Mouse (Mus musculus) forebrain, embryonic 10.5 days (tissue): ENCODE results near the gene Hoxd10. TPM values are rescaled to one million over a fixed set of nuclear protein-coding genes. Genes with fewer than 3 reads are reported as not detected.

Source experiments
- DNase-seq: peaks from one replicate; pipeline ENCODE4 v3.0.0-alpha.2; 2017; ENCODE audit warnings: low spot score; ENCODE audit errors: extremely low spot score
- H3K27ac ChIP-seq: fragments of 300-500 bp; sonication (generic); 2 replicates; pipeline ENCODE4 v1.5.1; 2016; ENCODE audit warnings: mild to moderate bottlenecking
- H3K27me3 ChIP-seq: fragments of 300-500 bp; sonication (generic); 2 replicates; pipeline ENCODE4 v1.6.1; 2016; ENCODE audit warnings: mild to moderate bottlenecking; ENCODE audit not compliant: poor library complexity, severe bottlenecking
- H3K36me3 ChIP-seq: fragments of 300-500 bp; sonication (generic); replicated peaks from 2 replicates; pipeline ENCODE4 v1.6.1; 2016; ENCODE audit warnings: mild to moderate bottlenecking, moderate library complexity
- H3K4me1 ChIP-seq: fragments of 300-500 bp; sonication (generic); 2 replicates; pipeline ENCODE4 v1.6.1; 2016
- H3K4me3 ChIP-seq: fragments of 300-500 bp; sonication (generic); 2 replicates; pipeline ENCODE4 v1.5.1; 2016; ENCODE audit warnings: mild to moderate bottlenecking, moderate library complexity
- H3K9me3 ChIP-seq: fragments of 300-500 bp; sonication (generic); 2 replicates; pipeline ENCODE4 v1.6.1; 2016; ENCODE audit warnings: mild to moderate bottlenecking, moderate library complexity
- WGBS: fragments of 180-500 bp; shearing (Covaris S2); methylation state at CpG from one replicate; pipeline ENCODE4 v1.1.7; 2016; 5-methylcytosine and 5-hydroxymethylcytosine counted together
- polyA plus RNA-seq: library from polyadenylated mRNA; unstranded; fragments of >200 nt; fragmentation: Nextera tagmentation; extraction: Ambion mirVana; gene quantifications from 2 replicates; pipeline ENCODE4 v1.2.1, GENCODE M21; 2016

The Hoxd10 gene
- polyA plus RNA-seq, 1 experiment from 2014 or later, result not detected

GRCm38 (mm10) chr2:74731799-74732512, 40.2 kb downstream of the Hoxd10 start:
- Histone ChIP-seq H3K27ac (no peak overlapping the region), H3K9me3 (no peaks in the 10 kb centered on the region), H3K36me3 (no peaks in the 10 kb centered on the region), H3K4me1 (peaks cover 14% of the 10 kb centered on the region), H3K4me3 (no peak overlapping the region), H3K27me3 (peaks cover 100% of the 10 kb centered on the region)
- WGBS, result 4% methylated on average over 9 of the region's 9 CpGs
- peak; percentile 37 for DNase-seq

GRCm38 (mm10) chr2:74732513-74733316, 41.0 kb downstream of the Hoxd10 start:
- Histone ChIP-seq H3K4me3 (no peak overlapping the region), H3K36me3 (no peaks in the 10 kb centered on the region), H3K27me3 (peaks cover 100% of the 10 kb centered on the region), H3K9me3 (no peaks in the 10 kb centered on the region), H3K27ac (no peak overlapping the region), H3K4me1 (peaks cover 7% of the 10 kb centered on the region)
- under 1% methylated on average over 52 of the region's 52 CpGs for WGBS
- peak; percentile 43 for DNase-seq

- no peak overlapping the region for H3K4me3 ChIP-seq
These were observed 41.6 kb downstream of the Hoxd10 start for GRCm38 (mm10) chr2:74733317-74733661.

DNA sequence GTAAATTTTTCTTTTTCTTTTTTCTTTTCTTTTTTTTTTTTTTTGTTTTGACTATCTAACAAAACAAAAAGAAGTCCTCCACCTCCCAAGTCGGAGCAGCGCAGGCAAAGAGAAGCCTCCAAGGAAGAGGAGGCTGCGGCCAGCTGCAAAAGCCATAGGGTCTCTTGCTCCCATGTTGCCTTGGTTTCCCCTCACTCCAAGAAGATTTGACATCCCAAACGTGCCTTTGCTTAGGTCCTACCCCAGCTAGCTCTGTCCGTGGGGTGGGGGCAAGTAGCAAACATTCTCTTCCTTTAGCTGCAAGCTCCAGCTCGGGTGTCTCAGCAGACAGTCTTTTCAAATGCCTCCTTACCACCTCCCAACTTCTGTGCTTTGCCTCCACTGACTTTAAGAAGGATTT, 42.0 kb downstream of the Hoxd10 start:
- peak; percentile 34 for DNase-seq
- Histone ChIP-seq H3K27me3 (peaks cover 100% of the 10 kb centered on the region), H3K4me3 (no peak overlapping the region), H3K36me3 (no peaks in the 10 kb centered on the region), H3K4me1 (peaks cover 7% of the 10 kb centered on the region), H3K27ac (no peak overlapping the region), H3K9me3 (no peaks in the 10 kb centered on the region)
- WGBS, result 1% methylated on average over 6 of the region's 6 CpGs

More at GRCm38 (mm10) chr2:74733317-74733661, 41.6 kb downstream of the Hoxd10 start:
- DNase-seq, result no peak
- H3K4me1 ChIP-seq, result peaks cover 7% of the 10 kb centered on the region
- no peak overlapping the region for H3K27ac ChIP-seq
- H3K36me3 ChIP-seq, result no peaks in the 10 kb centered on the region
- WGBS, result 0% methylated on average over 16 of the region's 16 CpGs
- H3K27me3 ChIP-seq, result peaks cover 100% of the 10 kb centered on the region
- no peaks in the 10 kb centered on the region for H3K9me3 ChIP-seq

DNA sequence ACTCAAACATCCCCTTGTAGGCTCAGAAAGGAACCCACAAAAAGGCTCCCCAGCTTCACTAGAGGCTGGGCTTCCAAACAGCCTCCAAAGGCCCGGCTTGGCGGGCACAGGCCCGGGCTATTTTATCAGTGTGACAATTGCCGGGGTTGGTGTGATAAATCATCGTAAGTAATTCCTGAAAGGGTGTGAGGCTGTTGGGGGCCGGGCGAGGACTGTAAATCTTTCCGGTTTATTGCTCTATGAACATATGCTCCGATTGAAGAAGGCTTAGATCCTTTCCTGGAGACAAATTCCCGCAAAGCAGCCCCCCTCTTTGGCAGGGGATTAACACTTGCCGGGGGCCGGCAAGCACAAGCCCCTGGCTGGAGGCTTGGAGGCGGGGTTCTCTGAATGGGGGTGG, 42.7 kb downstream of the Hoxd10 start:
- H3K4me3 ChIP-seq, result no peak overlapping the region
- DNase-seq, result no peak

GRCm38 (mm10) chr2:74734996-74735811, 43.5 kb downstream of the Hoxd10 start:
- H3K9me3 ChIP-seq, result no peaks in the 10 kb centered on the region
- no peak overlapping the region for H3K4me3 ChIP-seq
- no peaks in the 10 kb centered on the region for H3K36me3 ChIP-seq
- under 1% methylated on average over 27 of the region's 27 CpGs for WGBS
- no peak overlapping the region for H3K27ac ChIP-seq
- peaks cover 8% of the 10 kb centered on the region for H3K4me1 ChIP-seq
- DNase-seq, result peak; percentile 60
- H3K27me3 ChIP-seq, result peaks cover 100% of the 10 kb centered on the region

More for the DNA sequence above, 42.7 kb downstream of the Hoxd10 start:
- peaks cover 100% of the 10 kb centered on the region for H3K27me3 ChIP-seq
- no peaks in the 10 kb centered on the region for H3K36me3 ChIP-seq
- WGBS, result 1% methylated on average over 13 of the region's 13 CpGs
- H3K9me3 ChIP-seq, result no peaks in the 10 kb centered on the region
- H3K4me1 ChIP-seq, result peaks cover 7% of the 10 kb centered on the region
- no peak overlapping the region for H3K27ac ChIP-seq

DNA sequence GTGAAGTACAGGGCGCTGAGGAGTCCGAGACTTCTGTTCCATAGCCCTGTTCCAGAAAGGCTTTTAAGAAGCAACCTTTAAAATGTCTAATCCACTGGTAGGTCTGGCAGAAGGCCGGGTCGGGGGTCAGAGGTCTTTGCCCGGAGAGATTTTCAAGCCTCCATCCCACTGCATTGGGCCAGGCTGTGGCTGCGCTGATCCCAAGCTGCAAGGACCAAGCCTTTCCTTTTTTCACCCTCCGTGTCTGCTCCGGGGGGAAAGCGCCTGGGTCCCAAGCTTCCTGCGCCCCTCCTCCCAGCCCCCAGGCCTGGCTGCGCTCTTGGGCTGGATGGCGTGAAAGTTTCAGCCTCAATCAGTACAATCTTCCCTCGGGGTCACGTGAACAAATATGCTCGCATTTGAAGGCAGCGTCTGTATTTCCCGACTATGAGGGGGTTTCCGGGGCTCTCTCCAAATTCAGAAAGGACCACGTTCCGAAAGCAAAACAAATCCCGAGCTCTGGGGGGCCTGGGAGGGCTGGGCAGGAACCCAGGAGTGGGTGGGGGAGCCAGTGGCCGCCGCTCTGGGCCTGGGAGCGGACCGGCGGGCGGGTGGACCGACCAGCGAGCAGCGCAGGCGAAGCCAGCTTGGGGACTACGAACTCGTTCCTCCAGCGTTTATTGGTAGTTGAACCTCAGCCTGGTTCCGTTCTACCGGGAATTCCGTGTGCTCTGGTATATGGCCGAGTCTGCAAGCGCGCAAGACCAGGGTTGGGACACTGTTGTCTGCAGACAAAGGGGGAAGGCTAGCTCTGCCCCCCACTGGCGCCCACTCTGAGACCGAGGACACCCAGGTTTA, 44.3 kb downstream of the Hoxd10 start:
- Histone ChIP-seq H3K4me3 (no peak overlapping the region; the same call in 1 of the 2 replicates), H3K4me1 (peaks cover 11% of the 10 kb centered on the region), H3K9me3 (no peaks in the 10 kb centered on the region), H3K27me3 (peaks cover 100% of the 10 kb centered on the region), H3K36me3 (no peaks in the 10 kb centered on the region), H3K27ac (no peak overlapping the region)
- under 1% methylated on average over 42 of the region's 42 CpGs for WGBS
- DNase-seq, result peak; percentile 65

GRCm38 (mm10) chr2:74736688-74737577, 45.2 kb downstream of the Hoxd10 start:
- 2% methylated on average over 15 of the region's 15 CpGs for WGBS
- no peaks in the 10 kb centered on the region for H3K9me3 ChIP-seq
- H3K27me3 ChIP-seq, result peaks cover 100% of the 10 kb centered on the region
- H3K36me3 ChIP-seq, result no peaks in the 10 kb centered on the region
- DNase-seq, result peak; percentile 33
- no peak overlapping the region for H3K4me3 ChIP-seq
- peaks cover 11% of the 10 kb centered on the region for H3K4me1 ChIP-seq
- no peak overlapping the region for H3K27ac ChIP-seq

- Histone ChIP-seq H3K36me3 (no peaks in the 10 kb centered on the region), H3K9me3 (no peaks in the 10 kb centered on the region), H3K27me3 (peaks cover 100% of the 10 kb centered on the region), H3K27ac (no peak overlapping the region), H3K4me1 (peaks cover 11% of the 10 kb centered on the region), H3K4me3 (no peak overlapping the region)
- DNase-seq, result peak; percentile 48
- WGBS, result under 1% methylated on average over 7 of the region's 7 CpGs
These were observed 45.9 kb downstream of the Hoxd10 start for GRCm38 (mm10) chr2:74737578-74738070.

DNA sequence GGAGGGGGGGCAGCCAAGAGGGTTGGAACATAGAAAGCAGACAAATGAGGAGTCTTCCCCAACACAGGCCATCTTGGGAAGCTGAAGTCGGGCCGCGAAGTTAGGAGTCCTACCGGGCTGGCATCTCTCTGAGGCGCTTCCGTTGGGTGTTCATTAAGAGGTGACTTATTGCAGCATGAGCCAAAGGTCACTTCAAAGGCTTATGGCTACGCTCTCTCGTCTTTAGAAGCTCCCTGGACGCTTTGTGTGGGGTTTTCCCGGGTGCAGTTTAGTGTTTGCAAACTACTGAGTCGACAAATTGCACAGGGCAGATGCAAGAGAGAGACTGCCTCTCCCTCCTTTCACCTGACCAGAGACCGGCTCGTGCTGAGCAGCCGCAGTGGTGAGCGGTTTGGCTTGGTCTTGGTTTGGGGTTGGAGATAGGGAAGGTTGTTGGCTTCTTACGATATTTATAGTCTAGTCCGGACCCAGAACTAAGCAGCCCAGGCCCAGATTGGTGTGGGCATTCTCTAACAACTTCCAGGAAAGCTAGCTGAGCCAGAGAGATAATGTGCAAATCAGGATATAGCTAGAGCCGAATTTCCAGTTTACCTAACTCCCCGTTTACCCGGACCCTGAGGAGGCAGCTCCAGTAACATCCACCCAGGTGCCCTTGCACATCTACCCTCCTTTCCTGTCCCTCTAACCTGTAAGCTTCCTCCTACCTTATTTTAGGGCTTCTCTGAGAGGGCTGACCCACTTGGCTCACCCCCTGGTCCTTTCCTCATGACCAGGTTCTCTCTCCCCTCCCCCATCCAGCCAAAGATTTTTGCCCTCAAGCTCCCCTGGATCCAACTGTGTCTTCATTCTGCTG, 47.1 kb downstream of the Hoxd10 start:
- no peak overlapping the region for H3K4me3 ChIP-seq
- no peak overlapping the region for H3K27ac ChIP-seq
- no peaks in the 10 kb centered on the region for H3K36me3 ChIP-seq
- peaks cover 100% of the 10 kb centered on the region for H3K27me3 ChIP-seq
- whole genome bisulfite sequencing, result under 1% methylated on average over 20 of the region's 20 CpGs
- DNase-seq, result peak; percentile 34
- H3K4me1 ChIP-seq, result peaks cover 11% of the 10 kb centered on the region
- H3K9me3 ChIP-seq, result no peaks in the 10 kb centered on the region
